Mouse (Mus musculus) liver, postnatal 0 days (tissue): Measurements from ENCODE around the gene Slc25a39. TPM values are rescaled to one million over a fixed set of nuclear protein-coding genes. Genes with fewer than 3 reads are reported as not detected.
A peak's percentile ranks its signal among the peaks of the same experiment; 100 is the strongest.
"Not testable (repeated sequence)": the region's sequence is repeated elsewhere in the genome, so short reads cannot be mapped to it uniquely, and the experiment has no call there.

Source experiments
- ATAC-seq: fragments of 200-750 bp; cut with Nextera tagmentation; 2 replicates; pipeline ENCODE4 v1.8.0; 2017; ENCODE audit warnings: mild to moderate bottlenecking, moderate library complexity
- DNase-seq: peaks from one replicate; pipeline ENCODE4 v3.0.0-alpha.2; 2016
- H3K27ac ChIP-seq: fragments of 300-500 bp; sonication (generic); 2 replicates; pipeline ENCODE4 v1.5.1; 2014; ENCODE audit warnings: antibody characterized with exemption, moderate library complexity, mild to moderate bottlenecking, low read depth
- H3K27me3 ChIP-seq: fragments of 300-500 bp; sonication (generic); 2 replicates; pipeline ENCODE4 v1.6.1; 2014; ENCODE audit warnings: low read length, control low read depth, mixed read lengths; ENCODE audit not compliant: insufficient read depth
- H3K36me3 ChIP-seq: fragments of 300-500 bp; sonication (generic); replicated peaks from 2 replicates; pipeline ENCODE4 v1.6.1; 2014; ENCODE audit warnings: mild to moderate bottlenecking, control low read depth, low read length, moderate library complexity, mixed read lengths; ENCODE audit not compliant: insufficient read depth
- H3K4me1 ChIP-seq: fragments of 300-500 bp; sonication (generic); 2 replicates; pipeline ENCODE4 v1.6.1; 2014; ENCODE audit warnings: antibody characterized with exemption, mild to moderate bottlenecking, control low read depth; ENCODE audit not compliant: insufficient read depth
- H3K4me2 ChIP-seq: fragments of 300-500 bp; sonication (generic); 2 replicates; pipeline ENCODE4 v1.6.1; 2014; ENCODE audit warnings: low read depth, mild to moderate bottlenecking, low read length, moderate library complexity, mixed read lengths
- H3K4me3 ChIP-seq: fragments of 300-500 bp; sonication (generic); 2 replicates; pipeline ENCODE4 v1.5.1; 2014; ENCODE audit warnings: low read depth, low read length
- H3K9ac ChIP-seq: fragments of 300-500 bp; sonication (generic); replicated peaks from 2 replicates; pipeline ENCODE4 v1.6.1; 2014; ENCODE audit warnings: mild to moderate bottlenecking, moderate library complexity
- H3K9me3 ChIP-seq: fragments of 300-500 bp; sonication (generic); 2 replicates; pipeline ENCODE4 v1.6.1; 2016; ENCODE audit warnings: mild to moderate bottlenecking, control low read depth, low read length, mixed read lengths
- CTCF ChIP-seq: sonication (generic); IDR thresholded peaks from 2 replicates; pipeline ENCODE4 v1.5.1; 2016; ENCODE audit warnings: antibody characterized with exemption, low read depth
- EP300 ChIP-seq: IDR thresholded peaks from 2 replicates; pipeline ENCODE4 v1.6.1; 2016; ENCODE audit warnings: antibody characterized with exemption, low read depth, mild to moderate bottlenecking
- WGBS: fragments of 180-500 bp; shearing (Covaris S2); extraction: QIAGEN DNeasy Blood & Tissue Kit; methylation state at CpG from one replicate; pipeline ENCODE4 v1.1.7; 2014; ENCODE audit not compliant: insufficient replicate concordance; 5-methylcytosine and 5-hydroxymethylcytosine counted together
- polyA plus RNA-seq: library from polyadenylated mRNA; unstranded; fragments of >200 nt; fragmentation: Nextera tagmentation; extraction: Ambion mirVana; gene quantifications from 2 replicates; pipeline ENCODE4 v1.2.1, GENCODE M21; 2015

Slc25a39 gene
- polyA plus RNA-seq, 1 experiment from 2014 or later, result 510 TPM

DNA sequence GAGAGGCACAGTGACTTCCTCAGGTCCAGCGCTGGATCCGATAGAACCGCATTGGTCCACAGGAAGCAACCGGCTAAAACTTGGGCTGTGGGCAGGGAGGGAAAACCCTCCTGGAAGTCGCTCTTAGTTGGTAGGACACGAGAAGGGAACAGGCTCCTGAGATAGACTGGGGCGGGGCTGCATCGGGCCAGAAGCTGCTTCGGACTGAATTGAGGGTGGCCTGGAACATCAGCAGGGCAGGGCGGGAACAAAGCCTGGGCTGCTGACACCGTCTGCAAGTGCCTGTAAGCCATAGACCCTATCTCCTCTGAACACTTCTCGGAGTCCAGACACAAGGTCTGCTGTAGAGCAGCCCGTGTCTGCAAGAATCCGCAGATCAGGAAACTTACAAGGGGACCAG lies 34.8 kb downstream of the Slc25a39 start:
- WGBS, result 40% methylated on average over 14 of the region's 14 CpGs
- TF ChIP-seq CTCF (no peak), EP300 (no peak)
- peaks cover 6% of the 10 kb centered on the region for H3K27me3 ChIP-seq
- peaks cover 36% of the 10 kb centered on the region for H3K4me1 ChIP-seq
- peak overlapping the region; percentile 99 for H3K27ac ChIP-seq
- DNase-seq, result peak; percentile 59
- H3K4me2 ChIP-seq, result peak overlapping the region; percentile 57
- ATAC-seq, result no peak
- H3K4me3 ChIP-seq, result peak overlapping the region; percentile 21; the same call in 1 of the 2 replicates
- H3K9ac ChIP-seq, result peak overlapping the region; percentile 64
- no peaks in the 10 kb centered on the region for H3K36me3 ChIP-seq
- no peaks in the 10 kb centered on the region for H3K9me3 ChIP-seq

GRCm38 (mm10) chr11:102371926-102372685 lies 35.6 kb downstream of the Slc25a39 start:
- H3K9ac ChIP-seq, result peak overlapping the region; percentile 64
- no peak for TF ChIP-seq CTCF
- TF ChIP-seq EP300, result no peak
- H3K27me3 ChIP-seq, result peaks cover 6% of the 10 kb centered on the region
- 81% methylated on average over 12 of the region's 12 CpGs for WGBS
- peak overlapping the region; percentile 21; the same call in 1 of the 2 replicates for H3K4me3 ChIP-seq
- H3K36me3 ChIP-seq, result no peaks in the 10 kb centered on the region
- no peak for ATAC-seq
- peaks cover 36% of the 10 kb centered on the region for H3K4me1 ChIP-seq
- peak; percentile 11 for DNase-seq
- peak overlapping the region; percentile 57 for H3K4me2 ChIP-seq
- H3K9me3 ChIP-seq, result no peaks in the 10 kb centered on the region
- H3K27ac ChIP-seq, result peak overlapping the region; percentile 99

DNA sequence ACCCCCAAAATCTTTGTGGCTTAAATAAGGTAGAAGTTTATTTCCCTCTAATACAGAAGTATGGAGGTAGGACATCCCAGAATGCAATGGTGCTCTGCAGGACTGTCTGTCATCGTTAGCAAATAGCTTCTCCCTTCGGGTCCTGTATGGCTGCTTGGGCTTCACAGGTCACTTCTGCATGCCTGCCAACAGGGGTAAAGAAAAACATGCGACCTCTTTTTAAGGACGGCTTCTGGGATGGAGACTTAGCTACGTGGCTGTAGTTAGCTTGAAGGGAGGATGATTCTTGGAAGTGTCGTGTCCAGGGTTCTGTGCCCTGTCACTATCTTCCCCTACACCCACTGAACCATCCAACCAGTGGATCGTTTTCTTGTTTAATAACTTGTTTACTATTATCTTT lies 37.5 kb downstream of the Slc25a39 start:
- TF ChIP-seq CTCF, result no peak
- no peak for TF ChIP-seq EP300
- peak overlapping the region; percentile 21 for H3K9ac ChIP-seq
- peak overlapping the region; percentile 55; the same call in 1 of the 2 replicates for H3K27ac ChIP-seq
- DNase-seq (no peak), ATAC-seq (no peak)
- H3K4me1 ChIP-seq, result peaks cover 40% of the 10 kb centered on the region
- 57% methylated on average over 7 of the region's 7 CpGs for WGBS
- no peak overlapping the region for H3K4me3 ChIP-seq
- no peaks in the 10 kb centered on the region for H3K9me3 ChIP-seq
- no peaks in the 10 kb centered on the region for H3K36me3 ChIP-seq
- no peak overlapping the region for H3K4me2 ChIP-seq
- peaks cover 6% of the 10 kb centered on the region for H3K27me3 ChIP-seq

DNA sequence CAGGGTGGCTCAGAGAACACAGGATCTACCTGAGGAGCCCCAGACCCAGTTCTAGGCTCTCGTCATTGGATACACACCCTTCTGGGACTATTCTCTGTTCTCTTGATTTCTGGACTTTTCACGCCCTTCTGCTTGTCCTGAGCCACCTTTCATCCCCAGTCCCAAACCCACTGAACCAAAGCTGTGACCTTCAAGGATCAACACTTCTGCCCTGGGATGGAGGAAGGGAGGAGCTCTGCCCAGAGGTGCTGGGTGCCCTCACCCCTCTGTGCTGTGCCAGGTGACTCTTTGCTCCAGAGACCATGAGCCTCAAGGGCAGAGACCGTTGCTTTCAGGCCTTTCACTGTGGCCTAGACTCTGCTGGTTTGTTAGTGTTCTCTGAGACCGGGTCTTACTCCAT lies 38.5 kb downstream of the Slc25a39 start:
- DNase-seq, result no peak
- ATAC-seq, result no peak
- Histone ChIP-seq H3K9ac (peak overlapping the region; percentile 43), H3K9me3 (no peaks in the 10 kb centered on the region), H3K27ac (peak overlapping the region; percentile 55), H3K4me3 (no peak overlapping the region), H3K36me3 (no peaks in the 10 kb centered on the region), H3K4me1 (peaks cover 41% of the 10 kb centered on the region), H3K27me3 (peaks cover 6% of the 10 kb centered on the region), H3K4me2 (no peak overlapping the region)
- no peak for TF ChIP-seq CTCF
- 74% methylated on average over 4 of the region's 4 CpGs for WGBS

- TF ChIP-seq CTCF (no peak), EP300 (peak; percentile 87)
- H3K4me2 ChIP-seq, result peak overlapping the region; percentile 35; the same call in 1 of the 2 replicates
- H3K36me3 ChIP-seq, result no peaks in the 10 kb centered on the region
- peaks cover 6% of the 10 kb centered on the region for H3K27me3 ChIP-seq
- H3K9me3 ChIP-seq, result no peaks in the 10 kb centered on the region
- peak overlapping the region; percentile 43 for H3K9ac ChIP-seq
- H3K4me1 ChIP-seq, result peaks cover 41% of the 10 kb centered on the region
- no peak overlapping the region for H3K4me3 ChIP-seq
- DNase-seq, result peak; percentile 14
- ATAC-seq, result no peak
- WGBS, result 52% methylated on average over 5 of the region's 5 CpGs
- peak overlapping the region; percentile 55 for H3K27ac ChIP-seq
Observed at GRCm38 (mm10) chr11:102368347-102368746, 39.4 kb downstream of the Slc25a39 start.

GRCm38 (mm10) chr11:102367504-102368280 lies 40.1 kb downstream of the Slc25a39 start:
- 73% methylated on average over 9 of the region's 9 CpGs for WGBS
- TF ChIP-seq EP300 (no peak), CTCF (no peak)
- peaks cover 3% of the 10 kb centered on the region for H3K27me3 ChIP-seq
- H3K9me3 ChIP-seq, result no peaks in the 10 kb centered on the region
- no peak for DNase-seq
- no peak for ATAC-seq
- no peak overlapping the region for H3K4me3 ChIP-seq
- peak overlapping the region; percentile 55 for H3K27ac ChIP-seq
- peaks cover 3% of the 10 kb centered on the region; the same call in 1 of the 2 replicates for H3K36me3 ChIP-seq
- no peak overlapping the region for H3K4me2 ChIP-seq
- peak overlapping the region; percentile 43 for H3K9ac ChIP-seq
- peaks cover 40% of the 10 kb centered on the region for H3K4me1 ChIP-seq

GRCm38 (mm10) chr11:102366103-102366502 lies 41.6 kb downstream of the Slc25a39 start, which contains the start of gene Slc4a1:
Gene Slc4a1, minus strand, starts transcription at chr11:102366203.
- H3K27ac ChIP-seq, result peak within 1 kb of the TSS; percentile 95
- not testable (repeated sequence) for ATAC-seq, H3K9me3 ChIP-seq, H3K27me3 ChIP-seq, DNase-seq
- H3K4me3 ChIP-seq, result peak within 1 kb of the TSS; percentile 66
- H3K4me1 ChIP-seq, result peaks cover 34% of the 10 kb centered on the region
- peak within 1 kb of the TSS; percentile 93 for H3K9ac ChIP-seq
- WGBS, result 80% methylated on average over 8 of the region's 8 CpGs
- H3K4me2 ChIP-seq, result peak within 1 kb of the TSS; percentile 61
- peaks cover 18% of the 10 kb centered on the region for H3K36me3 ChIP-seq
